Mouse (Mus musculus): ENCODE data around the gene Olfr494. TPM values are rescaled to one million over a fixed set of nuclear protein-coding genes. Genes with fewer than 3 reads are reported as not detected.

Gene Olfr494
- polyA plus RNA-seq (2015; fragmentation: Nextera tagmentation; extraction: Ambion mirVana) = not detected in 2 replicates

DNA sequence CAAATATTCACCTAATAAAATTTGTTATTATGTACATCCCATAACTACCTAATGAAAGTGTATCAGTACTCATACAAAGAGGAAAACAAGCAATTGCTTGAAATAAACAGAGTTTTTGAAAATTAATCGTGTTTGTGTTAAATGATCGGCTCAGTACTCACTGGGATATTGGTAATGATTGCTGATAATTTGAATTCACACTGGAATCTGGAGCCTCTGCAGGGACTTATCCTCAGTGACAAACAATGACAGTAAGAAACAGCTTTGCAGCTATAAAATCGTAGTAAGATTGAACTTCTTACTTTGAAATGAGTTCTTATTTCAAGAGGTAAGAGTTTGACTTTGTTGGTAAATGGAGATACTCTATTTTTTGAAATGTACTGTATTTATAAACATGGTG is at the start of gene Olfr494:
Gene Olfr494, plus strand, starts transcription at position 301 of the 400 bp plus-strand sequence.
- no peaks in the 10 kb centered on the region for H3K4me1 ChIP-seq (replicated peaks)
- no peaks in the 10 kb centered on the region for H3K36me3 ChIP-seq
- WGBS = 84% methylated on average over 3 of the region's 3 CpGs
- H3K4me3 ChIP-seq = no peak within 1 kb of the TSS
- H3K9ac ChIP-seq = no peak within 1 kb of the TSS
- no peak for ATAC-seq (ENCODE audit: low read depth)
- no peaks in the 10 kb centered on the region for H3K27me3 ChIP-seq
- H3K4me2 ChIP-seq = no peak within 1 kb of the TSS
- H3K27ac ChIP-seq (replicated peaks) = no peak within 1 kb of the TSS
- no peaks in the 10 kb centered on the region for H3K9me3 ChIP-seq

DNA sequence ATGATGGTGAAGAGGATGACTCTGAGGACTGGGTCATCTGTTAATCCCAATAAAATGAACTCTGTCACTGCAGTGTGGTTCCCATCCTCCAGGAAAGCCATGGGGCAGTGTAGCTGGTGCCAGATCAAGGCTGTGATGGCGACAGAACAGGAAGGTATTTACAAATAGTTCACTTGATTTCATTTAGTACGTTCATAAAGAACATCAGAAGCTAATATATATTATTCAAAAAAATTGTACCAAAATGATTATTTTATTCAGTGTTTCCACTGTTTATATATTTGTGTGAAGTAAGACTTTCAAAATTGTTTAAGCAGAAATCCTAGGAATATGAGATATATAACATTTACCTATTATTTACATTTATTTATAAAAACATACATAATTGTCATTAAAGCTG is 41.6 kb upstream of the Olfr494 start, which contains the start of gene Olfr492:
Gene Olfr492, minus strand, starts transcription at position 101 of the 400 bp plus-strand sequence.
- H3K4me1 ChIP-seq (replicated peaks) = no peaks in the 10 kb centered on the region
- WGBS = 90% methylated on average over 2 of the region's 2 CpGs
- H3K9me3 ChIP-seq = no peaks in the 10 kb centered on the region
- no peaks in the 10 kb centered on the region for H3K27me3 ChIP-seq
- H3K27ac ChIP-seq (replicated peaks) = no peak within 1 kb of the TSS
- no peak within 1 kb of the TSS for H3K9ac ChIP-seq
- no peak within 1 kb of the TSS for H3K4me3 ChIP-seq
- no peak for ATAC-seq (ENCODE audit: low read depth)
- H3K4me2 ChIP-seq = no peak within 1 kb of the TSS
- no peaks in the 10 kb centered on the region for H3K36me3 ChIP-seq

DNA sequence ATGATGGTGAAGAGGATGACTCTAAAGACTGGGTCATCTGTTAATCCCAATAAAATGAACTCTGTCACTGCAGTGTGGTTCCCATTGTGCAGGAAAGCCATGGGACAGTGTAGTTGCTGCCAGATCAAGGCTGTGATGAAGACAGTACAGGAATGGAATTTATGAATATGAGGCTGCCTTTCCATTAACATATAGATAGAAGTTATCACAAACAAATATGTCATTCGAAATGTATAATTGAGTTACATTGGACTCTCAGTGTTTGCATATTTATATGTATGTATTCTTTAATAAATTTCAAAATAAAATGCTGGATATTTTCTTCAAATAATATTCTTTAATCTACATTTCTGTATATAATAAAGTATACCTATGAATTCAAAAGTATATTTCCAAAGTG is 18.3 kb upstream of the Olfr494 start, which contains the start of gene Olfr493:
Gene Olfr493, minus strand, starts transcription at position 101 of the 400 bp plus-strand sequence.
- Histone ChIP-seq H3K4me3 (no peak within 1 kb of the TSS), H3K9ac (no peak within 1 kb of the TSS), H3K36me3 (no peaks in the 10 kb centered on the region), H3K27ac (replicated peaks) (no peak within 1 kb of the TSS), H3K27me3 (no peaks in the 10 kb centered on the region), H3K4me2 (no peak within 1 kb of the TSS), H3K9me3 (no peaks in the 10 kb centered on the region), H3K4me1 (replicated peaks) (no peaks in the 10 kb centered on the region)
- WGBS = 58% methylated on average over 1 of the region's 1 CpGs
- ATAC-seq (ENCODE audit: low read depth) = no peak

DNA sequence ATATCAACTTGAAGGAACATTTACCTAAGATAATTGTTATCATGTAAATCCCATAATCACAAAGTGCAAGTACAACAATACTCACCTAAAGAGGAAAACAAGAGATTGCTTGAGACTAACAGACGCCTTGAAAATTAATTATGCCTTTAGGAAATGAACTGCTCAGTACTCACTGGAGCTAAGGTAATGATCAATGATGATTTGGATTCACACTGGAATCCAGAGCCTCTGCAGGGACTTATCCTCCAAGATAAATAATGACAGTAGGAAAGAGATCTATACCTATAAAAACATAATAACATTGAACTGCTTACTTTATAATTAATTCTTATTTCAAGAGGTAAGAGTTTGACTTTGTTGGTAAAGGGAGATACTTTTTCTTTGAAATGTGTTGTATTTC is 27.7 kb downstream of the Olfr494 start, which contains the start of gene Olfr495:
Gene Olfr495, plus strand, starts transcription at position 301 of the 400 bp plus-strand sequence.
- Histone ChIP-seq H3K4me1 (replicated peaks) (no peaks in the 10 kb centered on the region), H3K27me3 (no peaks in the 10 kb centered on the region), H3K36me3 (no peaks in the 10 kb centered on the region), H3K4me2 (no peak within 1 kb of the TSS), H3K4me3 (no peak within 1 kb of the TSS), H3K9ac (no peak within 1 kb of the TSS), H3K27ac (replicated peaks) (no peak within 1 kb of the TSS), H3K9me3 (no peaks in the 10 kb centered on the region)
- no peak for ATAC-seq (ENCODE audit: low read depth)
- whole genome bisulfite sequencing = 82% methylated on average over 1 of the region's 1 CpGs

Other genes with a start within 250 kb of the Olfr494 start
- not detected in 2 replicates for gene Olfr484, start 237.9 kb upstream of the Olfr494 start, polyA plus RNA-seq (2015; fragmentation: Nextera tagmentation; extraction: Ambion mirVana)
- not detected in 2 replicates for gene Olfr485, start 205.5 kb upstream of the Olfr494 start, polyA plus RNA-seq (2015; fragmentation: Nextera tagmentation; extraction: Ambion mirVana)
- not detected in 2 replicates for gene Olfr486, start 192.6 kb upstream of the Olfr494 start, polyA plus RNA-seq (2015; fragmentation: Nextera tagmentation; extraction: Ambion mirVana)
- gene Olfr487, start 150.7 kb upstream of the Olfr494 start, polyA plus RNA-seq (2015; fragmentation: Nextera tagmentation; extraction: Ambion mirVana) = not detected in 2 replicates
- not detected in 2 replicates for gene Olfr488, start 107.0 kb upstream of the Olfr494 start, polyA plus RNA-seq (2015; fragmentation: Nextera tagmentation; extraction: Ambion mirVana)
- not detected in 2 replicates for gene Olfr490, start 76.4 kb upstream of the Olfr494 start, polyA plus RNA-seq (2015; fragmentation: Nextera tagmentation; extraction: Ambion mirVana)
- gene Olfr491, start 51.9 kb upstream of the Olfr494 start, polyA plus RNA-seq (2015; fragmentation: Nextera tagmentation; extraction: Ambion mirVana) = not detected in 2 replicates
- gene Olfr492, start 41.7 kb upstream of the Olfr494 start, polyA plus RNA-seq (2015; fragmentation: Nextera tagmentation; extraction: Ambion mirVana) = not detected in 2 replicates
- not detected in 2 replicates for gene Olfr493, start 18.4 kb upstream of the Olfr494 start, polyA plus RNA-seq (2015; fragmentation: Nextera tagmentation; extraction: Ambion mirVana)
- gene Olfr495, start 27.8 kb downstream of the Olfr494 start, polyA plus RNA-seq (2015; fragmentation: Nextera tagmentation; extraction: Ambion mirVana) = not detected in 2 replicates
- not detected in 2 replicates for gene Olfr497, start 55.1 kb downstream of the Olfr494 start, polyA plus RNA-seq (2015; fragmentation: Nextera tagmentation; extraction: Ambion mirVana)
- gene Olfr498, start 100.0 kb downstream of the Olfr494 start, polyA plus RNA-seq (2015; fragmentation: Nextera tagmentation; extraction: Ambion mirVana) = not detected in 2 replicates
- gene Olfr502, start 159.7 kb downstream of the Olfr494 start, polyA plus RNA-seq (2015; fragmentation: Nextera tagmentation; extraction: Ambion mirVana) = not detected in 2 replicates
- gene Olfr503, start 179.2 kb downstream of the Olfr494 start, polyA plus RNA-seq (2015; fragmentation: Nextera tagmentation; extraction: Ambion mirVana) = not detected in 2 replicates
- not detected in 2 replicates for gene Olfr504, start 200.5 kb downstream of the Olfr494 start, polyA plus RNA-seq (2015; fragmentation: Nextera tagmentation; extraction: Ambion mirVana)
- gene Olfr506, start 245.5 kb downstream of the Olfr494 start, polyA plus RNA-seq (2015; fragmentation: Nextera tagmentation; extraction: Ambion mirVana) = 0.06 TPM in 1 of 2 replicates, not detected in the other

All from neural tube, embryonic 13.5 days (tissue).